Comparison of ENCODE assay signal across 19 mouse cellular contexts in genomic region chr5:122192347-122192746, GRCm38 (mm10). TPM values are rescaled to one million over a fixed set of nuclear protein-coding genes. Genes with fewer than 3 reads are reported as not detected.
DNase-seq lines count a peak whose midpoint lies in the region; ATAC-seq lines count a peak whose summit lies in the region.
"Had no signal": no experiment of that assay in that cellular context is flagged by ENCODE, and none has a peak within 500 bp of the region (broad histone marks: within the 10 kb centered on the region; RNA-seq: fewer than 3 reads in every experiment).

No protein-coding gene starts in this region.

- H3K4me3 ChIP-seq in liver, embryonic 16.5 days (ENCODE audit: low read depth, low read length) = no peak overlapping the region
- H3K4me3 ChIP-seq in midbrain, embryonic 15.5 days = no peak overlapping the region
- H3K4me3 ChIP-seq: embryonic facial prominence, embryonic 12.5 days; hindbrain, embryonic 15.5 days; kidney, embryonic 15.5 days; liver, embryonic 15.5 days; myocyte had no signal

- intact Hi-C loops in left cerebral cortex, postnatal 25 days (cut with DNase I) = no loop called here
- intact Hi-C loops in left cerebral cortex, postnatal 4 days (cut with DNase I) = no loop called here

- 27% methylated on average over 3 of the region's 4 CpGs for WGBS in liver, embryonic 16.5 days (ENCODE audit: insufficient replicate concordance)
- WGBS in midbrain, embryonic 15.5 days = 73% methylated on average over 3 of the region's 4 CpGs

- no peaks in the 10 kb centered on the region for H3K9me3 ChIP-seq in liver, embryonic 16.5 days (replicated peaks; ENCODE audit: control insufficient read depth, low read length)
- H3K9me3 ChIP-seq in midbrain, embryonic 15.5 days = no peaks in the 10 kb centered on the region
- H3K9me3 ChIP-seq: embryonic facial prominence, embryonic 12.5 days; hindbrain, embryonic 15.5 days; kidney, embryonic 15.5 days; liver, embryonic 15.5 days had no signal

- H3K4me1 ChIP-seq in liver, embryonic 16.5 days (ENCODE audit: control insufficient read depth, low read depth, low read length) = peaks cover 6% of the 10 kb centered on the region
- H3K4me1 ChIP-seq in midbrain, embryonic 15.5 days = no peaks in the 10 kb centered on the region
- H3K4me1 ChIP-seq: embryonic facial prominence, embryonic 12.5 days; hindbrain, embryonic 15.5 days had no signal

- no peaks in the 10 kb centered on the region for H3K36me3 ChIP-seq in liver, embryonic 16.5 days (ENCODE audit: control insufficient read depth, insufficient read depth)
- H3K36me3 ChIP-seq in midbrain, embryonic 15.5 days (replicated peaks) = no peaks in the 10 kb centered on the region
- H3K36me3 ChIP-seq: embryonic facial prominence, embryonic 12.5 days; hindbrain, embryonic 15.5 days; kidney, embryonic 15.5 days; liver, embryonic 15.5 days had no signal

- no peaks in the 10 kb centered on the region for H3K27me3 ChIP-seq in liver, embryonic 16.5 days (ENCODE audit: control insufficient read depth, insufficient read depth, low read depth, low read length)
- no peaks in the 10 kb centered on the region for H3K27me3 ChIP-seq in midbrain, embryonic 15.5 days (replicated peaks)
- H3K27me3 ChIP-seq: embryonic facial prominence, embryonic 12.5 days; hindbrain, embryonic 15.5 days; kidney, embryonic 15.5 days; liver, embryonic 15.5 days had no signal

- 0 out of 2 replicates have a peak overlapping the region, but pooled peaks have one; percentile 20 for H3K4me2 ChIP-seq in liver, embryonic 16.5 days (ENCODE audit: low read depth, low read length)
- no peak overlapping the region for H3K4me2 ChIP-seq in midbrain, embryonic 15.5 days
- H3K4me2 ChIP-seq: embryonic facial prominence, embryonic 12.5 days; hindbrain, embryonic 15.5 days; kidney, embryonic 15.5 days; liver, embryonic 15.5 days; midbrain, embryonic 11.5 days had no signal

- peak; percentile 17 for DNase-seq in embryo, embryonic 10 days (ENCODE audit: low spot score)
- DNase-seq in embryo, embryonic 11 days = no peak
- DNase-seq in thymus, postnatal 0 days (ENCODE audit: low spot score) = peak; percentile 43
- no peak for DNase-seq in thymus, postnatal 25 days
- DNase-seq in left cerebral cortex, postnatal 25 days (ENCODE audit: low spot score in 2 of 2) = no peak
- no peak for DNase-seq in left cerebral cortex, postnatal 4 days
- DNase-seq: cerebellum, adult 11 months; cerebellum, postnatal 25 days; gastrocnemius, postnatal 14 days had no signal

- no peak for ATAC-seq in liver, embryonic 16.5 days (ENCODE audit: low read depth)
- no peak for ATAC-seq in midbrain, embryonic 15.5 days (replicated peaks)

- H3K27ac ChIP-seq in liver, embryonic 16.5 days (ENCODE audit: low read length) = no peak overlapping the region
- no peak overlapping the region for H3K27ac ChIP-seq in midbrain, embryonic 15.5 days
- H3K27ac ChIP-seq: embryonic facial prominence, embryonic 12.5 days; hindbrain, embryonic 15.5 days; liver, embryonic 15.5 days had no signal

- H3K9ac ChIP-seq in liver, embryonic 16.5 days (ENCODE audit: low read depth, low read length) = no peak overlapping the region
- no peak overlapping the region for H3K9ac ChIP-seq in midbrain, embryonic 15.5 days
- H3K9ac ChIP-seq: embryonic facial prominence, embryonic 12.5 days; hindbrain, embryonic 15.5 days; kidney, embryonic 15.5 days; liver, embryonic 15.5 days had no signal

RNA-seq across cellular contexts. Expression of gene Hvcn1, which starts 14.3 kb away (rescaled TPM):
- 22.3 and 24.6 TPM in 2 replicates for polyA plus RNA-seq in thymus, postnatal 0 days (2015; fragmentation: Nextera tagmentation; extraction: Ambion mirVana)
- polyA plus RNA-seq in liver, embryonic 16.5 days (2015; fragmentation: Nextera tagmentation; extraction: Ambion mirVana) = 4.9 and 6.0 TPM in 2 replicates
- 1.5 and 1.9 TPM in 2 replicates for polyA plus RNA-seq in midbrain, embryonic 15.5 days (2015; fragmentation: Nextera tagmentation; extraction: Ambion mirVana)
- total RNA-seq in left cerebral cortex, postnatal 25 days (2021) = 1 to 10 TPM; 1.8 to 3.8 TPM
- 1 to 10 TPM in 1 of 2 experiments, under 1 TPM in 1; 0.84 to 1.2 TPM for total RNA-seq in left cerebral cortex, postnatal 4 days (2021)

RNA-seq across cellular contexts. Expression of gene Ppp1cc, which starts 34.3 kb away (rescaled TPM):
- 321 and 340 TPM in 2 replicates for polyA plus RNA-seq in thymus, postnatal 0 days (2015; fragmentation: Nextera tagmentation; extraction: Ambion mirVana)
- polyA plus RNA-seq in liver, embryonic 16.5 days (2015; fragmentation: Nextera tagmentation; extraction: Ambion mirVana) = 109 and 114 TPM in 2 replicates
- polyA plus RNA-seq in midbrain, embryonic 15.5 days (2015; fragmentation: Nextera tagmentation; extraction: Ambion mirVana) = 216 and 237 TPM in 2 replicates
- 100 to 1,000 TPM; 169 to 202 TPM for total RNA-seq in left cerebral cortex, postnatal 25 days (2021)
- 100 to 1,000 TPM; 212 to 227 TPM for total RNA-seq in left cerebral cortex, postnatal 4 days (2021)

RNA-seq across cellular contexts. Expression of gene Ccdc63, which starts 51.7 kb away (rescaled TPM):
- 0.33 and 0.40 TPM in 2 replicates for polyA plus RNA-seq in thymus, postnatal 0 days (2015; fragmentation: Nextera tagmentation; extraction: Ambion mirVana)
- not detected in 2 replicates for polyA plus RNA-seq in liver, embryonic 16.5 days (2015; fragmentation: Nextera tagmentation; extraction: Ambion mirVana)
- polyA plus RNA-seq in midbrain, embryonic 15.5 days (2015; fragmentation: Nextera tagmentation; extraction: Ambion mirVana) = 0.29 TPM in 1 of 2 replicates, not detected in the other
- total RNA-seq in left cerebral cortex, postnatal 25 days (2021) = under 1 TPM; 0.48 to 0.82 TPM
- 1 to 10 TPM in 1 of 2 experiments, not detected in 1; 1.2 TPM for total RNA-seq in left cerebral cortex, postnatal 4 days (2021)
- total RNA-seq: gastrocnemius, postnatal 14 days; heart, postnatal 25 days had no signal
- polyA plus RNA-seq: embryonic facial prominence, embryonic 12.5 days; hindbrain, embryonic 15.5 days; kidney, embryonic 15.5 days; myocyte; stomach, embryonic 14.5 days had no signal

Comparison
In these comparisons a context has a peak if more than half of its experiments do, and no peak if none do; other contexts are left out.
1. DNase-seq: peak in embryo, embryonic 10 days (single experiment) and thymus, postnatal 0 days (single experiment); none in embryo, embryonic 11 days (single experiment), thymus, postnatal 25 days (single experiment), left cerebral cortex, postnatal 25 days (0 of 2) and left cerebral cortex, postnatal 4 days (single experiment).